Mouse (Mus musculus): Measurements from ENCODE around the gene Gtpbp3.
A peak's percentile ranks its signal among the peaks of the same experiment; 100 is the strongest.

Gene Gtpbp3

DNA sequence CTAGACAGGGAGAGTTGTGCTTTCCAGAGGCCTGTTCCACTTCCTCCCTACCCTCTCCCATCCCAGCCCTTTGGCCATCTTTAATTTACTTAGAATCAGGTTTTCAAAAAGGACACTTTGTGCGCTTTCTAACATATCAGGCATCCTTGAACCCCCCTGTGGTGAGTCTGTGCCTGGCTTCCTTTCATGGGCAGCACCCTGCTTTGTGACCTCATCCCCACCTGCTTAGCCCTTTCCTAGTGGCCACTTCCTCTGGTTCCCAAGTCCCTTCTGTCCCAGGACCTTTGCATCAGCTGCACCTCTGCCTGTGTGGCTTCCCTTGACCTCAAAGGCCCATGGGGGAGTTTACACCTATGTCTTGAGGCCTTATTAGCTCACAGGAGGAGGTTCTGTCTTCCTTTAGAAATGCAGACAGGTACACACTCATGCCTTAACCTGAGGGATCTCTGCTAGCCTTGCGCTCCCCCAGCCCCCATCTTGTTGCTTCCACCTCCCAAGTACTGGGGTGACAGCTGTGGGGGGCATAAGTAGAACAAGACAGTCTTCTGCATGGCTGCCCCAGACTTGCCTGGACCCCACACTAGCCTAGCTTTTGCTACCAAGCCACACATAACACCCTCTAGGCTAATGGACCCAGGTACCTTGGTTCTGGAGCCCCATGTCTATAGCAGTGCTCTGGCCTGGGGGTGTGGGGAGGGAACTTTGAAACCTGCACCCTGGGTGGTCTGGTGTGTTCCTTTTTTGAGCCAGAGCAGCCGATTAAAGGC is 17.6 kb upstream of the Gtpbp3 start:
- no peak for DNase-seq (ENCODE audit: low read depth)

DNA sequence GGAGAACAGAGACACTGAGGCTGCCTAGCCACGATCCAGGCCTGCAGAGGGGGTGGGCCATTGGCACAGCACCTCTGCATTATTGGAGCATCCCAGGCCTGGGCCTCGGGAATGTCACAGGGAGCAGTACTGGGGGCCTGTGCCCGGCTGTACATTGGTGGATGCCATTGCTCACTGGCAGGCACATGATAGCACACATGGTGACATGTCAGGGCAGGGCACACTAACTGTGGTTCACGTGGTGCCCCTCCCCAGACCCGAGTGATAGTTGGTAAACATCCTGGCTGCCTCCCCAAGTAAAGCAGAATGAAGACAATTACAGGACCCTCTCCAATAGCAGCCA is 17.0 kb upstream of the Gtpbp3 start:
- no peak for DNase-seq (ENCODE audit: low read depth)

DNA sequence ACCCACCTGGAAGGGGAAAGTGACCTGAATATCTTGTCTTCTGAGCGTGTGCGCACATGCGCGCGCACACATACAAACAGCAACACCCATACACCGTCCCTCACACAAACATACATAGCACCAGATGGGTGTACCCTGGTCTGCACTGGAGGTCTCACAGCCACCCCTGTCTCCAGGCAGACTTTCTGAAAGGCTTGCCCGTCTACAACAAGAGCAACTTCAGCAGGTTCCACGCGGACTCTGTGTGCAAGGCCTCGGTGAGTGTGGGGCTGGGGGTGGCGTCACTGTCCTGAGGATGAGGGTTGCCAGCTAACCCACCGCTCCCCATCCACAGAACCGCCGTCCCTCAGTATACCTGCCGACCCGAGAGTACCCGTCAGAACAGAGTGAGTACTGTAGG is 16.0 kb upstream of the Gtpbp3 start:
- no peak for DNase-seq (ENCODE audit: low read depth)

DNA sequence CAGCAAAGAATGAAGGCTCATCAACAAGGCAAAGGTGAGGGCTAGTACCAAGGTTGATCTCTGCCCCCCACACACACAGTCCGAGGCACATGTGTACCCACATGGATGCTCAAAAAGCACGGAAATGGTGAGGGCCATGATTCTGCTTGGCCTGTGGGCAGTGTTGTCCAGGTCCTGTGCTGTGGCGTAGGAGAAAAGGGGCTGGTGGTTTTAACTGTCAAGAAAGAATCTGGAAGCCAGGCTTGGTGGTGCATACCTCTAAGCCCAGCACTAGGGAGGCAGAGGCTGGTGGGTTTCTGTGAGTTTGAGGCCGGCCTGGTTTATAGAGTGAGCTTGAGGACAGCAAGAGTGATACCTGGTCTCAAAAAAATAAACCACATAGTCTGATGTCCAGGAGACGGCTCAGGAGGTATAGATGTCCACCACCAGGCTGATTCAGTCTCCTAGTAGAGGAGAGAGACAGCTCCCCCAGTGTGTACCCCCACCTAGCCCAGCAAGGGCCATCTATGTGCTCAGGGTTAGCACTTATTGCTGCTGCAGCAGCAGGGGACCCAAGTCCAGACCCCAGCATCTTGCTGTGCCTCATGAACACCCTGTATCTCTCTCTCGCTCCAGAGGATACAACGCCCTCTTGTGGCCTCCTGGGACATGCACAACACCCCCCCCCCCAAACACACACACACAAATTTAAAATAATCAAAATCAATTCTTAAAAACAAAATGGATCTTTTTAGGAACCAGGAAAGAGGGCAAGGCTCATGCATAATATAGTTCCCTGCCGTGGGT is 15.1 kb upstream of the Gtpbp3 start:
- peak; percentile 31 for DNase-seq (ENCODE audit: low read depth)

DNA sequence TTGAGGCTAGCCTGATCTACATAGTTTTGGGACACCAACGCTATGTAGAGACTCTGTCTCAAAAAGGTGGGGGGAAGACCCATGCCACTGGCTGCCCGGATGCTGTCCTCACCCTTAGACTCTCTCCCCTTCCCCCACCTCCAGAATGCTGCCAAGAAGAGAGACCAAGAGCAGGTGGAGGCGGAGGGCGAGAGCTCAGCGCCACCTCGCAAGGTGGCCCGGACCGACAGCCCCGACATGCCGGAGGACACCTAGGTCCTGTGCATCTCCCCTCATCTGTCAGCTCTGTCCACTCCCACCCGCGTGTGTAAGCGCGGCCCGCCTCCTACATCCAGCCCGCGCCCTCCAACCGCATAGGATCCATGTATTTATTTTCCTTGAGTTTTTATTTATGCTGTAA is 13.6 kb upstream of the Gtpbp3 start:
- DNase-seq (ENCODE audit: low read depth) = no peak

DNA sequence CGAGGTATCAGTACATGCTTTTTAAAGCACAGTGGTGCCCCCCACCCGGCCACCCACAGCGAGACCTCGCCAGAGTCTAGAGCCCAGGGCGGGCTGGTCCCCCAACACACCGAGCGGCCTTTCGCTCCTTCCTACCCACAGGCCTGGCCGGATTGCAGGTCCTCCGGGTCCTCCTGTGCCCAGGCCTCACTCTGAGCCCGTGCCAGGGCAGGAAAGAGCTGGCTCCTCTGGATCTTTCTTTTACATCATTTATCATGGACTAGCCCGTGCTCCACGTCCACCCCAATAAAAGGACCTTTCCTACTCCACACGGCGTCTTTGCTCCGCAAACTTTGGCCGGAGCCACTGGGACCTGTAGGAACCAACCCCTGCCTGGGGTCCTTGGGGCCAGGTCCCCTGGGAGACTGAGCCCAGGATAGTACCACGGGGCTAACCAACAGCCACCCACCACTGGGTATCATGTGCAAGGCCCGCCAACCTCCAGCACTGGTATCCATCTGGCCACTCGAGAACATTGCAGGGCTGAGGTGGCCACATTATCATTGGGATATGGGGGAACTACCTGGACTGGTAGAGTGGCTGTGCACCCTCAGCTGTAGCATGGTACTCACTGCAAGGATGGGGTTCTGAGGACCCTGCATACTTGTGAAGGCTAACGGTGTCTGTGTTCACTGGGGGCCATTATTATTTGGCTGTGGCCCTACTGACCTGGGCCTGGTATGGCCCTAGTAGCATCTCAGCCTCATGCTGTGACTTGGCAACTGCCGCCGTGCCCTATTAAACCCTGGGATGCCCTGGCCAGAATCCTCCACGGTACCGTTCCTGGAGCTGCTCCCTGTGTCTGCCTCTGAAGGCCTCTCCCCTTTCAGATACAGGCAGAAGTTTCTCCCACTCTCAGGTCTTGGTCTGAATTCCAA is 12.9 kb upstream of the Gtpbp3 start:
- no peak for DNase-seq (ENCODE audit: low read depth)

DNA sequence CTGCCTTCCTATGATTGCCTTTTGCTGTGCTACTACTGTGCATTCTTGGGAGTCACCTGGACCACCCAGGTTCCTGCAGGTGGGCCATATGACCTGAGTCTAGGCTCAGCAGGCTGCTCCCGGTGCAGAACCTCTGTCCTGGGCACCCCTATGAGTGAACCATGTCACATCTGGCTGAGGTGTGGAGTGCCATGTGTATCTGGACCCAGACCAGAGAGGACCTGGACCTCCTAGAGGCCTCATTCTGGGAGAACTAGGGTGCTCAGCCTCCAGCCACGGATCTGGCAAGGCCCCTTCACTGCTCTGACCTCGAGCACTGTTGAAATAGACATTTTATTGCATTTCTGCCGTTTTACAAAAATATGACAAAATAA is 12.2 kb upstream of the Gtpbp3 start:
- DNase-seq (ENCODE audit: low read depth) = peak; percentile 33

DNA sequence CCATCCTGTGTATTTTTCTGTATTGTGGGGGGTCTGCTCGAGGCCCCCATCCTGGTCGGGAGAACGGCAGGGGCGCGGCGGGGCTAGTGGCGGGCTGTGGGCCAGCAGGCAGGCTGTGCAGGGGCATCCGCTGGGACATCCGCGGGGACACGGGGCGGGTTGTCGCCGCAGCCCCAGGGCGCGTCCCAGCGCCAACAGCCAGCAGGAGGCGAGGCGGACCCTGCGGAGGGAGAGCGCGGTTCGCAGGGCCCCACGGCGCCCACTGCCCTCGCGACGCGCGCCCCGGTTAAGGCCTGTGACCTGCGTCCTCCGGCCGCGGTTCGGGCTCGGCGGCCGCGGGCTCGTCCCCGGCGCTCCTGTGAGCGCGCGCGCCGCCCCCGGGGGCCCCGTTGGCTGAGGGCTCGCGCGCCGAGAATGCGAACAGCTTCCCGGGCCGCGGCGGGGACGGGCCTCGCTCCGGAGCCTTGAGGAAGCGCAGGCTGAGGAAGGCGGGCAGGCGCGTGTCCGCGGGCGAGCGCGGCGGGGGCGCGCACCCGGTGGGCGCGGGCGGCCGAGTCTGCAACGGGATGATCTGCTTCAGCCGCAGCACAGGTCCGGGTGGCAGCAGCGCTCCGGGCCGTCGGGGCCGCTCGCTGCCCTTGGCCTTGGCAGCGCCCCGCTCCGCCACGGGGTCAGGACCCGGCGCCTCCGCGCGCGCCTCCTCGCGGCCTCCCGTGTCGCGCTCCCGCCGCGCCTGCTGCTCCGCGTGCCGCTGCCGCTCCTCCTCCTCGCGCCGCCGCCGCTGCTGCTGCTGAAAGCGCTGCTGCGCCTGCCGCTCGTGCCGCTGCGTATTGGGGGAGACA is 11.6 kb upstream of the Gtpbp3 start:
- DNase-seq (ENCODE audit: low read depth) = peak; percentile 94

DNA sequence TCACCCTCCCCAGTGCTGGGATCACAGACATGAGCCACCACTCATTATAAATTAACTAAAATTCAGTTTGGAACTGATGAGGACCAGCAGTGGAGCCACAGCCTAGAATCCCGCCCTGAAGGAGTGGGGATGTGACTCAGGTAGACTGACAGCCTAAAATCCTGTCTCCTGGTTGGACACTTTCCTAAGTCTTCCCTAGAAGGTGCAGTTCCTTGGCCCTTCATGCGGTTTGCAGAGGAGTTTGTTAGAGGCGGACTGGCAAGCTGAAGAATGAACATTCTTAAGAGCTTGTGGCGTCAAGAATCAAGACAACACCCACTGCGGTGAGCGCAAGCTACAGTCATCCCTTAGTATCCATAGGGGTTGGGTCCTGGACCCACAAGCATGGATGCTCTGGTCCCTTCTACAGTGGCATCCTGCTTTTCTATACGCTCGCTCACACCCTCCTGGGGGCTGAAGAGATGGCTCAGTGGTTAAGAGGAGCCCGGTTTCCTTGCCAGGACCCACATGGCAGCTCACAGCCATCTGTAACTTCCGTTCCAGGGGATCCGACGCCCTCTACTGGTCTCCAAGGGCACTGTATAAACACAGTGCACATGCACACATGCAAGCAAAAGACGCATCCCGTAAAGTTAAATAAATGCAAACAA is 10.6 kb upstream of the Gtpbp3 start:
- peak; percentile 62 for DNase-seq (ENCODE audit: low read depth)

DNA sequence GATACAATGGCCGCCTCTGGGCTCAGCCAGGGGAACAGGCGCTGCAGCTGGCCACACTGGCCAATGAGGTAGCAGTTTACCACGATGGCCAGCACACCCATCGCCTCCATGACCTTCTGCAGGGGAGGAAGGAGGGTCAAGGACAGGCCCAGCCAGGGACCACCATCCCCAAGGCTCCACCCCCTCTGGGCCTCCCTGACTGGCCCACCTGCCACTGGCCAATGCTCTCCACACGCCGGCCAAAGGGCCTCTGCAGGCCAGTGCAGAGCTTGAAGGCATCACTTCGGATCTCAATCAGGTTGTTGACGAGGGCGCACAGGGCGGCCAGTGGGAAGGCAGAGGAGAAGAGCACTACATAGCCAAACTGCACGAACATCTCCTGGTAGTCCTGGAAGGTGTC is 9.0 kb upstream of the Gtpbp3 start:
- DNase-seq (ENCODE audit: low read depth) = no peak

DNA sequence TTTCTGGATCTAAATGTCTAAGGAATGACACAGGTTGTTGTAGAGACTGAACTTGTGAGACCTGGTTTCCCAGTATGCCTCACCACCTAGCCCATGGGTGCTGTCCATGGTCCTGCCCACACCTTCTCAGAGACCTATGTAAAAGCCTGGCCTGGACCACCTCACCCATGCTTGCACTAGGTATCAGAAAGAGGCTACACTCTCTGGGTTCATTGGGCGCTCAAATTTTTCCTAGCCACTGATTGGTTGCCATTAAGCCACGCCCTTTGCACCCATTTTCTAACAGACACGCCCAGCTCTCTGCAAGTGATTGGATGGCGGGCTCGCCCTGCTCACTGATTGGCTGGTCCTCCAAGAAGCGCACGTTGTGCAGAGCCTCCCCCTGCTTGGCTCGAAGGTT is 4.0 kb upstream of the Gtpbp3 start:
- peak; percentile 67 for DNase-seq (ENCODE audit: low read depth)

DNA sequence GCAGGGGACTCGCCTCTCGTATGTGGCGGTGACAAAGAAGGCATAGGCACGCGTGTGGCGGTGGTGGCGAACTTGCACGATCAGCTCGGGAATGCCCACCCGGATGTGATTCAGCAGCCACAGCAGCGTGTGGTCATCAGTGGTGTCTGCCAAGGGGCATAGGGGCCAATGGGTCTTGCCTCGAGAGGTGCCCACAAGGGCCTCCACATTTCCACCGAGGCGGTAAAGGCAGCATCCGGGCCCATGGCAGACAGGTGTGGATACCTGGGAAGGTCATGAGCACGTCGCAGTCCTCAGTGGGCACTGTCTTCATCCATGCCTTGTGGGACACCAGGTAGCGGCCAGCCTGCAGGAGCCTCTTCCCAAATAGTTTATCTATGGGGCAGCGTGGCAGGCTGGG is 3.2 kb upstream of the Gtpbp3 start:
- no peak for DNase-seq (ENCODE audit: low read depth)

DNA sequence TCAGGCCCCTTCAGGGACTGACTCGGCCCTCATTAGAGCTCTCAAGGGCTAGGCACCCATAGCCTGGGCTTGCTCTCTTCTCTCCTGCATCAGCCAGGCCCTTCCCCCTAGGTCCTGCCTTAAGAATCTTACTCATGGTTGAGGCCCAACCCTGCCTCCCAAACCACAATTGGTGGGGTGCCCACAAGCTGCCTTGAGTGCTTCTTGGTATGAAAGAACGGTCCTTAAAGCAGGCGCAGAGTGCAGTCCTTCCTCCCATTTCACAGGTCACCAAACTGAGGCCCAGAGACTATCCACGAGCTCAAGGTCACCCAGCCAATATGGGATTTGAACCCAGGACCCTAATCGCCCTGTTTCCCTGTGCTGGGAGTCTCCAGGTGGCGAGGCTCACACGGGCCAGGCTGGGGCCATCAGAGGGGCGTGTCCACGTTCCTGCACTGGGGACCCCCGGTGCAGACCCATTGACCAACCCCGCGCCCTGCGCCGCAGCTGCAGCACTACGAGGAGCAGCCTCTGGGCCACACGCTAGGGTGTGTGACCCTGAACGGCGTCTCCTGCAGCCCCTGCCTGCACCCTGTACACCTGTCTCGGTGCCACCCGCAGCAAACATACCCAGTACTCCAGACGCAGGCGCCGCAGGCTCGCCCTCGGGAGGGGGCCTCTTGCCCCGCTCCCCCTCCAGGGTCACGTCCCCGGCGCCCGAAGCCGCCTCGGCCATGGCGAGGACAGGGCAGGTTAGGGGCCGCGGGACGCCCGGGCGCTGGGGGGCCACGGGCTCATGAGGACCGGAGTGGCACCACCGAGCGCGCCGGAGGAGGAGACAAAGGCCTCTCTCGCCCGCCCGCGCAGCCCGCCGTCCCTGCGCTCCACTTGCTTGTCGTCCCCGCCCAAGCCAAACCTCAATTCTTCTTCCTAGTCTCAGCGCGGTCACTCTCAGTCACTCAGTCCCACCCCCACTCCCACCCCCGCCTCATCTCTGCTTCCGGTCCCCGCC is 2.5 kb upstream of the Gtpbp3 start, which contains the start of gene Ano8:
Ano8 (minus strand) TSS at position 822 of the 994 bp plus-strand sequence.
- peak; percentile 94 for DNase-seq (ENCODE audit: low read depth)

DNA sequence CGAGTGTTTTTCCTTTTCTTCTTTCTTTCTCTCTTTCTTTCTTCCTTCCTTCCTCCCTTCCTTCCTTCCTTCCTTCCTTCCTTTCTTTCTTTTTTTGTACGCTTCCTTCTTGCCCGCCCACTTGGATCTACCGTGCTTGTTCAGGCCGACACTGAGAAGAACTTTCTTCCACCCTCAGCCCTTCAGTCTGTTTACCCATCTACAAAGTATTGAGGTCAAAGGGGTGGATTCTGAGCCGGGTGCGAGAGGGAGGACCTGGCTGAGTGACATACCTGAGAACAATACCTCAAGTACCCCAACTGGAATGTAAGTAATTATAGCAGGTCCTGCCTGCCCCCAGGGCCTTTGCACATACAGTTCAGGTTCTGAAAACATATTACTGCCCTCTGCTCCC is 1.8 kb upstream of the Gtpbp3 start:
- no peak for DNase-seq (ENCODE audit: low read depth)

DNA sequence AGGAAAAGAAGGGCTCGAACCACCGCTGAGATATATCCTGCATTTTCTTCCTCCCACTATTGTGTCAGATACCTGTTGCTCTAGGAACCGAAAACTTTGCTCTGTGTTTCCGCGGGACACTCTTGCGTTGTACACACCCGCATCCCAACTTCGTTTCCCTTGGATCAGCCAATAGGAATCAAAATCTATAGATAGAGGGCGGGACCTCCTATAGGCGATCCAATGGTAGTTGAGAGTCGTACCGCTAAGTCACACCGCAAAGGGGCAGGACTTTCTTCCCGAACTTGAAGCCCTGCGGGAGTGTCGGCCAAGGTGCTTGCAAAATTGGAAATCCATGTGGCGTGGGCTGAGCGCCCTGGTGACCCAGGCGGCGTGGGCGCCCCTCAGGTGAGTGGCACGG is 551 bp downstream of the Gtpbp3 start:
- peak; percentile 97 for DNase-seq (ENCODE audit: low read depth)

DNA sequence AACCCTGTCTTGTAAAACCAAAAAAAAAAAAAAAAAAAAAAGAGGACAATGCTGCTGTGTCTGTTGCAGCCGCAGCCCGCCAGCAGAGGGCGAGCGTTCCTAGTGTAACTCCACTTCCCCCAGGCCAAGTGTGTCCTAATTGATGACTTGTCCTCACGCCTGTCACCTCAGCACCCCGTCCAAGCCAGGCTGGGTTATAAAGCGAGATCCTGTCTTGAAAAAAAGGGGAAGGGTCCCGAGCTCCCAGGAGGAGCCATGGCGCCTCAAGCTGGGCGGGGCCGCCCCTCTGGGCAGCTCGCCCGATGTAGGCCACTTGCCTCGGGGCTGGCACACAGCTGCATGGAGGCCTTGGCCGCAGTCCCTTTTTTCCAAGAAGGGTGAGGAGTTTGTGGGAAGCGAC is 7.1 kb downstream of the Gtpbp3 start:
- DNase-seq (ENCODE audit: low read depth) = peak; percentile 97

DNA sequence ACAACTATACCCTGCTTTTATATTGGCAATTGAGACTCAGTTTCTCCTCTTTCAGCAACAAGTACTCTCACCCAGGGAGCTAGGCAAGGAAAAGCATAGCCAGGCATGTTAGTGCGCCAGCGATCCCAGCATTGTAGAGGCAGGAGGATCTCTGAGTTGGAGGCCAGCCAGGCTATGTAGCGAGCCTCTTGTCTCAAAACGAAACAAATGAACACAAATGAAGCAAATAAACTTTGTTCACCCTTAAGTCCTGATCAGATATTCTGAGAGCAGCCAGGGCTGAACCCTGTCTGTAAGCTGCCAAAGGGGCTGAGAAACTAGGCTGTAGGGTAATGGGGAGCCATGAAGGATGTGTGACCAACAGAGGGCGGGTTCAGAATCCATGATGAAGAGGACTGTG is 7.9 kb downstream of the Gtpbp3 start:
- DNase-seq (ENCODE audit: low read depth) = peak; percentile 51

DNA sequence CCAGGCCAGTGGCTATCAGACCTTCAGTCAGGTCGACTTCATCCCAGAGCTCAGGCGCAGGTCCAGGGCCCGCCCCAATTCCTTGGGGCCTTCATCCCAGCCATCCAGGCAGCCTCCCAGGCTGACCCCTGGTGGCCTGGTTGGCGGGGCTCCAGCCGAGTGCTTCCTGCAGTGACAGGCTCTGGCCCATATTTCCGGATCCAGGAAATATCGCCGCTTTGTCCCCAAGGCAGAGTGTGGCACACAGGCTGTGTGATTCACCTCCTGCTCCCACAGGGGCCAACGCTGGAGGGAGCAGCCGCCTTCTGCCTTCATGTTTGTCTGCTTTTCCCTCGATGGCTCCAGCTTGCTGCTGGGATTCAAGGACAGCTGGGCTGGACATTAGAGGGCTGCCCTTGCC is 8.6 kb downstream of the Gtpbp3 start:
- DNase-seq (ENCODE audit: low read depth) = peak; percentile 84

DNA sequence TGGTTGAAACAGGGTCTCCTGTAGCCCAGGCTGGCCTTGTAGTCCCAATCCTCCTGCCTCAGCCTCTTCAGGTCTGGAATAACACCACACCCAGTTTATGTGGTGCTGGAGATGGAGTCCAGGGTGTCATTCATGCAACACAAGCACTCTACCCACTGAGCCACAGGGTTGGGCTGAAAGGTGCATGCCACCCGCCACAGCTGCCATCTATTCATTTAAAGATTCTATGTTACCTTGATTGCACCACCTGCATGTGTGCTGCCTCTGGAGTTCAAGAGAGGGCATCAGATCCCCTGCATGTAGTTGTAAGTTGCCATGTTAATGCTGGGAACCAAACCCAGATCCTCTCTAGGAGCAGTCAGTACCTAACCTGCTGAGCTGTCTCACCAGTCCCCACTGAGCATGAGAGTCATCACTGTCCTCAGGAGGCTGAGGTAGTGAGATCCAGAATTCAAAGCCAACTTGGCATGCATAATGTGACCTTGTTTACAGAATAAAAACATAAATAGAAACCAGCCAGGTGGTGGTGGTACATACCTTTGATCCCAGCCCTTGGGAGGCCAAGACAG is 9.3 kb downstream of the Gtpbp3 start:
- no peak for DNase-seq (ENCODE audit: low read depth)

All from NIH3T3 (cell line).